Mouse (Mus musculus) CH12.LX (cell line): ENCODE data around the gene Mrps30.

Source experiments
- CHD2 ChIP-seq: IDR thresholded peaks from 2 replicates; pipeline ENCODE4 v1.6.1; 2011; ENCODE audit warnings: low read length, improper control_type of control experiment
- CTCF ChIP-seq, 2 experiments: IDR thresholded peaks in 1 of 2; conservative IDR thresholded peaks in 1 of 2; 2 replicates each; pipeline ENCODE4 v1.5.1; 2011 to 2012; ENCODE audit warnings: low read depth in 2 of 2, low read length in 2 of 2, improper control_type of control experiment in 1 of 2, inconsistent platforms in 1 of 2, mild to moderate bottlenecking in 1 of 2, moderate library complexity in 1 of 2
- ELF1 ChIP-seq: IDR thresholded peaks from 2 replicates; pipeline ENCODE4 v1.6.1; 2014; ENCODE audit warnings: low read depth, mild to moderate bottlenecking, inconsistent platforms, low read length, improper control_type of control experiment
- HCFC1 ChIP-seq: IDR thresholded peaks from 2 replicates; pipeline ENCODE4 v1.6.1; 2012; ENCODE audit warnings: low read depth, mild to moderate bottlenecking, inconsistent platforms, low read length, improper control_type of control experiment
- POLR2A ChIP-seq: IDR thresholded peaks from 2 replicates; pipeline ENCODE4 v1.6.1; 2011; ENCODE audit warnings: low read depth, mild to moderate bottlenecking, improper control_type of control experiment, low read length
- SMC3 ChIP-seq: IDR thresholded peaks from 2 replicates; pipeline ENCODE4 v1.6.1; 2011; ENCODE audit warnings: low read depth, low read length, improper control_type of control experiment
- USF2 ChIP-seq: conservative IDR thresholded peaks from 2 replicates; pipeline ENCODE4 v1.6.1; 2011; ENCODE audit warnings: low read depth, low read length, improper control_type of control experiment

- no peak for TF ChIP-seq HCFC1
- TF ChIP-seq ELF1, result no peak
- no peak for TF ChIP-seq POLR2A
- no peak for TF ChIP-seq CTCF (conservative IDR thresholded peaks at IDR 0.05 in 1 of 2, IDR thresholded peaks at IDR 0.05 in 1 of 2; ENCODE audit: low read depth in 2 of 2, low read length in 2 of 2)
- TF ChIP-seq CHD2, result no peak
- no peak for TF ChIP-seq USF2
- TF ChIP-seq SMC3, result no peak
Observed at GRCm38 (mm10) chr13:118395803-118396202, 8.8 kb upstream of the Mrps30 start.
